Mouse (Mus musculus) splenic B cell, adult 2 months (primary cell): ENCODE results near the gene Mxi1.
A peak's percentile ranks its signal among the peaks of the same experiment; 100 is the strongest.
"Not testable (repeated sequence)": the region's sequence is repeated elsewhere in the genome, so short reads cannot be mapped to it uniquely, and the experiment has no call there.

Source experiments
- DNase-seq: peaks from one replicate; pipeline ENCODE4 v3.0.0-alpha.2; 2011; ENCODE audit warnings: low read depth, low spot score
- H3K27me3 ChIP-seq: 2 replicates; pipeline ENCODE4 v1.6.1; 2012; ENCODE audit warnings: mild to moderate bottlenecking, low read length, moderate library complexity, mixed read lengths; ENCODE audit not compliant: control insufficient read depth, poor library complexity, insufficient read depth, severe bottlenecking
- H3K36me3 ChIP-seq: 2 replicates; pipeline ENCODE4 v1.6.1; 2012; ENCODE audit warnings: mild to moderate bottlenecking, low read length, moderate library complexity, mixed read lengths; ENCODE audit not compliant: control insufficient read depth, poor library complexity, insufficient read depth, severe bottlenecking

The Mxi1 gene

DNA sequence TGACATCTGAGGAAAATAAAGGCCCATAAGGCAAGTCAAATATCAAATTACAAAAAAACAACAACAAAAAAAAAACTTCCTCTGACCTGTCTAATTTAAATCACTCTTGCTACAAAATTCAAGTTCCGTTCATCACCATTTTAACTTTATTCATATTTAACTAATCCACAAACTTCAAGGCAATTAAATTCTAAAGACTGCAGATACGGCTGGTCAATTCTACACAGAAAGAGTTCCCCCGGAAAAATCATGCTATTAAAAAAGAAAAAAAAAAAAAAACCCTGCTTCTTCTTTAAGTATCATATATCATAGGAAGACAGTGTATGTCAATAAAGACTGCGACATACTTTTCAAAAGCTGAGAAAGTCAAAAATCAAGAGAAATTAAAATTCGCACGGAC lies 79.1 kb downstream of the Mxi1 start:
- no peak for DNase-seq
- Histone ChIP-seq H3K36me3 (peaks cover 5% of the 10 kb centered on the region), H3K27me3 (no peaks in the 10 kb centered on the region)

DNA sequence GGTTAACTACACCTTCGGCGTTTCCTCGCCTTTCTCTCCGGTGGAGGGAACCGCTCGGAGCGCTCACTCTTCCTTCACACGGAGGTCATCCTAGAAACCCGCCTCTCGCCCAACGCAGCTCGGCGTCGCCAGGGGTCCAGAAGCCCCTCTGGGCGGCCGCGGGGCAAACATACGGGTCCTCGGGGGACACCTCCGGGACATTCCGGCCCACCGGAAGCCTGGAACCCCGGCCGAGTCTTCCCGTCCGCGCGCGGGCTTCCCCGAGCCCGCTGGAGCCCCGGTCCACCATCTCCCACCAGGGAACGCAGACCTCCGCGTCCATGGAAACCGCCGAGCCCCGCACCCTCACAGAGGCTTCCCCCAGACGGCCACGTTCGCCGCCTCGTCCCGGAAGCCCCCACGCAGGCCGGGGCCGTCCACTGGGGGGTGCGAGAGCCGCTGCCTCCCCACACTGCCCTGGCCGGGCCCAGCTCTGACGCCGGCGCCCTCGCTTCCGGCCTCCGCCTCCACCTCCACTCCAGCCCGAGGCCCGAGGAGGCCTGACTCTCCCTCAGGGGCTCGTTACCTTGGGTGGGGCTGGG lies 79.6 kb downstream of the Mxi1 start:
- H3K27me3 ChIP-seq, result no peaks in the 10 kb centered on the region
- peak; percentile 50 for DNase-seq
- 0 out of 2 replicates have a peak, but pooled peaks cover 4% of the 10 kb centered on the region for H3K36me3 ChIP-seq

DNA sequence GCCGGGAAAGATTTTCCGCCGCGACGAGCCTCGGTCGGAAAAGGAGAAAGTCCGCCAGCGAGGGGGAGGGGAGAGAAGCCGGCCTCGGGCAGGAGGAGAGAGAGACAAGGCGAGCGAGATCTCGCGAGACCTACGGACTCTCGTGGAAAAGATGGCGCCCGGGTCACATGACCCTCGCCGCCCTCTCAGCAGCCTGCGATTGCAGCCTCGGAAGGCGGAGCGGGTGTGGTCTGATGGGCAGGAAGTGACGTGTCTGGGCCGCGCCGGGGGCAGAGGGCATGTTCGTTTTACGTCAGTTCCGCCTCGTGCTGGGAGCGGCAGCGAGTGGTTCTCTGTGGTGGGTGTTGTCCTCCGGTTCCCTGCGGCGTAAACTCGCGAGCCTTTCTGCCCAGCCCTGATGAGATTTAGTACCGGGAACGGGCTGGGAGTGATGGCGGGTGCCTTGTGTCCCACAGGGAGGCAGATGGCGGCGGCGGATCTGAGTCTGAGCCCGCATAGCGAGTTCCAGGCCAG lies 80.2 kb downstream of the Mxi1 start, which contains the start of gene Smndc1:
Gene Smndc1, minus strand, starts transcription at position 84 of the 513 bp plus-strand sequence.
- no peaks in the 10 kb centered on the region for H3K27me3 ChIP-seq
- 0 out of 2 replicates have a peak, but pooled peaks cover 4% of the 10 kb centered on the region for H3K36me3 ChIP-seq
- peak; percentile 100 for DNase-seq

DNA sequence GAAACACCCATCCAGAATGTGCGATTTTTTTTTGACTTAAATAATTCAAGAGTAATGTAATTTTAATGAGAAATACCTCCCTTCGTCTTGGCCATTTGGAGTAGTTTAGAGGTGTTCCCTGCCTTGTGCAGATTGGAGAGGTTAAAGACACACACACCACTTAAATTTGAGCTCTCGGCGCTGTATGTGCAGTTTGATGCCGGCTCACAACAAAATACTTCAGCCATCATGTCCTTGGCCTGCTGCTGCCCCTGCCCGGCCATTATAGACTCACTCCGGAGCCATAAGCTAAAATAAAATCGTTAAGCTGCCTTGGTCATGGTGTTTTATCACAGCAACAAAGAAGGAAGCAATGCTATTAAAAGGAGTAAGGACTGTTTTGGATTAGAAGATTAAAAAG lies 81.1 kb downstream of the Mxi1 start:
- DNase-seq, result no peak

DNA sequence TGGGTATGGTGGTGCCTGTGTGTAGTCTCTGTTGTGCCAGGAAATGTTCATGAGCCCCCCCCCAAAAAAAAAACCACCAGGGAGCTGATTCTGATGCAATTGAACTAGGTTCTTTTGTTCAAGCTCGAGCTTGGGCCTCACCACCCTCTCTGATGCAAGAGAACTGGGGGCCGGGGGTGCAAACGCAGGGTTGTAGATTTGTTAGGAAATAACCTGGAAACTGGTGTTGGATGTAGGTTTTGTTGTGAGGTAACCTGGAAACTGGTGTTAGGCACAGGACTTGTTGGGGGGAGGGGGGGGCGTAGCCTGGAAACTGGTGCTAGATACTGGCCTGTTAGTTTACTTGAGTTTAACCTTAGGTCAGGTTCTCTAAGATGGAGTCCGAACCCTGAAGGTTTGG lies 81.5 kb downstream of the Mxi1 start:
- H3K36me3 ChIP-seq, result 0 out of 2 replicates have a peak, but pooled peaks cover 4% of the 10 kb centered on the region
- no peak for DNase-seq

More for the DNA sequence above, 81.1 kb downstream of the Mxi1 start:
- Histone ChIP-seq H3K36me3 (0 out of 2 replicates have a peak, but pooled peaks cover 4% of the 10 kb centered on the region), H3K27me3 (no peaks in the 10 kb centered on the region)

DNA sequence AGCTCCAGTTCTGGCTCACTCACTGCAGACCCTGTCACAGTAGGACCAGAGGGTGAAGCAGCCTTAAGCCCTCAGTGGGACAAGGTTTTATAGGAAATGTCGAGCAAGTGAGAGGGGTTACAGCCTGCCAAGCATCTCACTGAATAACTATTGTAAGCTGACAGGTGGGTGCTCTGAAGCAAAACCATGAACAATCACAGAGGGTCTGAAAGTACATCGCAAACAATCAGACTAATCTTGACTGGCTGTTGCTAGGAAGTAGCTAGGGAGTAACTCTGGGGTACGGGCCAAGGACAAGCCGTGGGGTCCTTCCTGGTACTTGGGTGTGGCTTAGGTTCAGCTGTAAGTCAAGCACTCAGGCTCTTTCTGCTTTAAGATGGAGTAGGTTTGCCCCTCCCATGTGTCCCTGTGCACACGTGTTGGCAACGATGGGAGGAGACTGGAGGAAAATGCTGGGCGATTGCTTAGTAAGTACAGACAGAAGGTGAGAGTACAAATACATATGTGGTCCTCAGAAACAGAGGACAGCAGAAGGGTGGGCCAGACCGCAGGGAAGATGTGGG lies 82.5 kb downstream of the Mxi1 start:
- 0 out of 2 replicates have a peak, but pooled peaks cover 2% of the 10 kb centered on the region for H3K36me3 ChIP-seq
- DNase-seq, result no peak
- H3K27me3 ChIP-seq, result no peaks in the 10 kb centered on the region

More for the DNA sequence above, 81.5 kb downstream of the Mxi1 start:
- H3K27me3 ChIP-seq, result no peaks in the 10 kb centered on the region

DNA sequence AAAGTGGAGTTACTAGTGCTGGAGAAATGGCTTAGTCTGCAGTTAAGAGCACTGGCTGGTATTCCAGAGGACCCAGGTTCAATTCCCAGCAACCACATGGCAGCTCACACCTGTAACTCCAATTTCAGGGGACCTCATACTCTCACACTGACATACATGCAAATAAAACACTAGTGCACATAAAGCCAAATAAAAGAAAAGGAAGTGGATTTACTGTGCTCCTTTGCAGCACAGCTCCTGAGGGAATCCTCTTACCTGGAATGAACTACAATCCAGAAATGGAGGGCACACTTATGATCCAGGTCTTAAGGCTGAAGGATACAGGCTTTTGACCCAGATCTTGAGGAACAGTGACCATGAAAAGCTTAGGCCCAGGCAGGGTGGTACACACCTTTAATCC lies 83.3 kb downstream of the Mxi1 start:
- DNase-seq, result no peak
- no peaks in the 10 kb centered on the region for H3K27me3 ChIP-seq
- no peaks in the 10 kb centered on the region for H3K36me3 ChIP-seq

DNA sequence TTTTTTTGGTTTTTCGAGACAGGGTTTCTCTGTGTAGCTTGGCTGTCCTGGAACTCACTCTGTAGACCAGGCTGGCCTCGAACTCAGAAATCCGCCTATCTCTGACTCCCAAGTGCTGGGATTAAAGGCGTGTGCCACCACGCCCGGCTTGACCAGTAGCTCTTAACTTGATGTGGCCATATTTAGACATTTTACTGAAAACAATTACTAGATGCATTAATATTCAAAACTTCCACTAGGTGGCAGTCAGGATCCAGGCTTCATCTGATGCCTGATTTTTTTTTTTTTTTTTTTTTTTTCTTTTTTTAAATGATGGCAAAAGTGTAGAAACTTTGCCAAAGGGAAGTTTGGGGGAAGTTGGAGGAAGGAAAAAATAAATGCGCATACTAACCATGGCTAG lies 84.2 kb downstream of the Mxi1 start:
- H3K36me3 ChIP-seq, result no peaks in the 10 kb centered on the region
- peak; percentile 85 for DNase-seq

DNA sequence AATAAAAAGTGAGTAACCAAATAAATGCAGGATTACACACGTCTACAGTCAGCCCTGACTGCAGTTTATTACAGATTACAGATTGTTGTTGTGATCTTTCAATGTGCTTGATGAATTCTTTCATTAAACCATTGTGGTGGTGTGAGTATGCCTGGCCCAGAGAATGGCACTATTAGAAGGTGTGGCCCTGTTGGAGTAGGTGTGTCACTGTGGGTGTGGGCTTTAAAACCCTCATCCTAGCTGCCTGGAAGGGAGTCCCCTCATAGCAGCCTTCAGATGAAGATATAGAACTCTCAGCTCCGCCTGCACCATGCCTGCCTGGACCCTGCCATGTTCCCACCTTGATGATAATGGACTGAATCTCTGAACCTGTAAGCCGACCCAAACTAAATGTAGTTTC lies 84.6 kb downstream of the Mxi1 start:
- DNase-seq, H3K27me3 ChIP-seq, H3K36me3 ChIP-seq: not testable (repeated sequence)

More for the DNA sequence above, 84.2 kb downstream of the Mxi1 start:
- H3K27me3 ChIP-seq, result no peaks in the 10 kb centered on the region

DNA sequence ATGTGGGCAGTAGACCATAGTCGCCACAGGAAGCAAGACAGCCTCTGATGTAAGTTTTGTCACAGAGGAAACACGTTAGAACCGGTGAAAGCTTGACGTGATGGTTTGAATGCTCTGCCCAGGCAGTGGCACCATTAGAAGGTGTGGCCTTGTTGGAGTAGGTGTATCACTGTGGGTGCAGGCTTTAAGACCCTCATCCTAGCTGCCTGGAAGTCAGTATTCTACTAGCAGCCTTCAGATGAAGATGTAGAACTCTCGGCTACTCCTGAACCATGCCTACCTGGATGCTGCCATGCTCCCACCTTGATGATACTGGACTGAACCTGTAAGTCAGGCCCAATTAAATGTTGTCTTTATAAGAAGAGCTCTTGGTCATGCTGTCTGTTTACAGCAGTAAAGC lies 85.5 kb downstream of the Mxi1 start:
- H3K36me3 ChIP-seq, H3K27me3 ChIP-seq: not testable (repeated sequence)
- DNase-seq, result peak; percentile 55

DNA sequence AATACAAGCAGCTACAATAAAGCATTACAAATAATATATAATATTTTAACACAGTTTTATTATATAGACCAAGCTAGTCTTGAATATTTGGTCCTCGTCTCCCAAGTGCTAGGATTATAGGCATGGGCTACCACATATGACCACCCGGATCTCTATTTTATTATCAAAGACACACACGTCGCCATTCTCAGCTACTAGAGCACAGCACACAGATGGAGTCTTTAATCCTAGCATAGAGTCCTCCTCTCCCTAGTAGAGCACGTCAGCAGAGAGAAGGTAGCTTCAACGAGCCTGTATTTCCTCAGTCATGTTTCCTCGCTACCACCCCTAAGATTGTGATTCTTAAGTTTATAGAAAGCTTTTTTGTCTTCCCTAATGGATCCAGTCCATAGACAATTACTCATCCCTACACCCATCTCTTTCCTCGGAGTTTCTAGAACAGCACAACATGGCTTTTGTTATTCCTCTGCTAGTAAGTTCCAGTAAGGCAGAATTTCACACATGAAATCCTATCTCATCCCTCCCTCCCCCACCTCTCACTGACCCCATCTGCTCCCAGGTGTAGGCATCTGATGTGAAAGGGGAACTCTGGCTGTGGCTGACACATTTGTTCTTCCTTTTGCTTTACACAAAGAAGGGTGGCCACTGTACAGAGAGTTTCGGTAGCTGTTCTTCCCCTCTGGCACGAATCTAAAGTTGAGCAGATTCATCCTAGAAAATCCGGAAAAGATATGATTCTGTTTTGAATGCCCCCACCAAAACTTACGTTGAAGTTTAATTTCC lies 87.3 kb downstream of the Mxi1 start:
- no peaks in the 10 kb centered on the region for H3K36me3 ChIP-seq
- peak; percentile 34 for DNase-seq
- H3K27me3 ChIP-seq, result no peaks in the 10 kb centered on the region

DNA sequence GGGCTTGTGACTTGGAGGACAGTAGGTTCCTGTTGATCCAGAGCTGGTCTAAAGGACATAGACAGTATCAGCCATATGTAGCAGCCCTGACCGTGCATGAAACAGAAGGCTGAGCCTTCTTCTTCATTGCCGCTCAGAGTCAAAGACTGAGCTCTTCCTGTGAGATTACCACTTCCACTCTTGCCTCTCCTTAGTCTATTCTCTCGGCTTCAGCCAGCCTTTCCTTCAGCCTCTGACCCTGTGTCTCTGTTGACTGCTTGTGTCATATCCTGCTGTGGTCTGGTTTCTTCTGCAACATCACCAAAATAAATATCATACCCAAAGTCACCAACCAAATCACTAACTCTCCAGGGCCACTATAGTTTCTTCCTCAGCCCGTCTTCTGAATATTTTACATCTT lies 88.9 kb downstream of the Mxi1 start:
- Histone ChIP-seq H3K36me3 (no peaks in the 10 kb centered on the region), H3K27me3 (no peaks in the 10 kb centered on the region)
- no peak for DNase-seq

DNA sequence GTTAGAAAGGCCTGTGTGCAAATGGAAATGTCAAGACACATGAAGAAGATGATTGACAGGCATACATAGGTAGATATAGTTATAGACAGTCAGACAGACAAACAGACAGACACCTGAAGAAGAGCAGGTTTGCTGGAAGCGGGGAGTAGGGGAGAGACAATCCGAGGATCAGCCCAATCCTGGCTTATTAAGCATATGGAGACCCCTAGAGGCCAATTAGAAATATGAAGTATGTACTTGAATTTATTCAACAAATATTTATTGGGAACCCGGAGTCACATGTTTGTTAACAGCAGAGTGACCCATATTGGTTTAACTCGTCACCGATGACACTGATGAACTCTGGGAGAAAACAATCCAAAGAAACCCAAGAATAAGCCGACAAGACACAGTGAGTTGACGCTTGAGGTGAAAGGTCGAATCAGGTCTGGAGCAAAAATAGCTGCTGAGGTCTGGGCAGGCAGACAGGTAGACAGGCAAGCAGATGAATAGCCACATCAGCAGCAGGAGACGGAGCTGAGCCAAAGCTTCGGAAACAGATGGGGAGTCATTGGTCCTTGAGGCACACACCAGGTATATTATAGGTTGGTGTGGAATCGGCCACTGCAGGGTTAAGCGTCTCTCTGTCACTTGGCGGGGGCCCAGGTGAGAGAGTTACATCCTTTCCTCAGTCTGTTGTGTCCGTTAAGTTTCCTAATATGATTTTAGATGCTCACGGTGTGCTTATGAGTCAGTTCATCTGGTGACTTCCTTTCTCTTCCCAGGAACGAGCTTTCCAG lies 90.2 kb downstream of the Mxi1 start:
- H3K36me3 ChIP-seq, result no peaks in the 10 kb centered on the region
- no peak for DNase-seq
- H3K27me3 ChIP-seq, result no peaks in the 10 kb centered on the region

DNA sequence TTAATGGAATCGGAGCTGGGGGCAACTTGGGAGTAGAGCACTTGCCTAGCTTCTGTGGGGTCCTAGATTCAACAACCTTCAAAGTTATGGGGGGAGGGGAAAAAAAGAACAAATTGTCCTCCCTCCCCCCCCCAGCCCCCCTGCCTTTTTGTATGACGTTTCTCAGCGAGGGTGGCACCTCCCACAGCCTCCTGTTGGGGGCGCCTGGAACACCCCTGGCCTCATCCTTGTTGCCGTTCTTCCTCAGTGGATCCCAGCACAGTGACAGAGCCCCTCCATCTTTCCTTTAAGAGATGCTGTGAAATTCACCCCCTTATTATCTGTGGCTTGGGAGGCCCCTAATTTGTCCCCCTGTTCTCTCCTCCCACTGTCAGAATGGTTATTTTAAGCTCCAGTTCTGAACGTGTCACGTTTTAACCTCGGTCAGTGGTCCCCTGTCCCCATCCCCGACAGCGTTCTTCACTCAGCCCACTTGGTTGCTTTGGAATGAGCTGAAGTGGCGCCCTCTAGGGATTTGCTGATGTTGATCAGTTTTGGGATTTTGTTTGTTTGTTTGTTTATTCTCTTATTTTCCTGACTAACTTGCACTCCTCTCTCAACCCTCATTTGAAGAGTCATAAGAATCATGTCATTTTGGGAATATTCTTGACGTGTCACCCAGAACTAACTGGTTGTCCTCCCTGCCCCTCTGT lies 92.6 kb downstream of the Mxi1 start:
- no peaks in the 10 kb centered on the region for H3K36me3 ChIP-seq
- DNase-seq, result no peak
- no peaks in the 10 kb centered on the region for H3K27me3 ChIP-seq
